Mouse (Mus musculus) thymus, postnatal 10 days (tissue): Measurements from ENCODE around the gene Prpf4b.
"Not testable (repeated sequence)": the region's sequence is repeated elsewhere in the genome, so short reads cannot be mapped to it uniquely, and the experiment has no call there.

Experiments
- DNase-seq, 2 experiments: peaks; one replicate each; pipeline ENCODE4 v3.0.0; 2021; ENCODE audit warnings: low spot score in 2 of 2

The Prpf4b gene

DNA sequence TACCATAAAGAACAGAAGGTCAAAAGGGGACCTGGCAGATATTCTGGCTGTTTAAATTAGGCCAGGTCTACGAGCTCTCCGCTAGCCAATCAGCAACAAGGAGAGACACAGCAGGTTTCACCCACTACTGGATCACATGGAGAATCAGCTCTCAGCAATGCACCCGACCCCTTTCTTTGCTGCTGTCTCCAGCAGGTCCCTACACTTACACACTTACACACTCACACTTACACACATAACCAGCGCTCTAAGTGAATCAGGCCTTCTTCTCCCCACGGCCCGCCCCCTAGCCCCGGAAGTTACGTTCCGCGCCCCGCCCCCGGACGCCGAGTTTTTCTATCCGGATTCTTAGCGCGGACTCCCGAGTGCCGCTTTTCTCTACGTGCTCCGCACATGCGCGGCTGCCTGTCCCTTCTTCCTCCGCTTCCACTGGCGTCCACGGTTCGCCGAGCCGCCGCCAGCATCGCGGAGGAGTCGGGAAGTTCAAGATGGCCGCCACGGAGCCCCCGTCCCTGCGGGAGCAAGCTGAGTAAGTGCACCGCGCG, at the start of gene Prpf4b:
Gene Prpf4b (plus strand): TSS at position 137 of the 545 bp plus-strand sequence.
- peak; percentile 89 to 94 for DNase-seq

DNA sequence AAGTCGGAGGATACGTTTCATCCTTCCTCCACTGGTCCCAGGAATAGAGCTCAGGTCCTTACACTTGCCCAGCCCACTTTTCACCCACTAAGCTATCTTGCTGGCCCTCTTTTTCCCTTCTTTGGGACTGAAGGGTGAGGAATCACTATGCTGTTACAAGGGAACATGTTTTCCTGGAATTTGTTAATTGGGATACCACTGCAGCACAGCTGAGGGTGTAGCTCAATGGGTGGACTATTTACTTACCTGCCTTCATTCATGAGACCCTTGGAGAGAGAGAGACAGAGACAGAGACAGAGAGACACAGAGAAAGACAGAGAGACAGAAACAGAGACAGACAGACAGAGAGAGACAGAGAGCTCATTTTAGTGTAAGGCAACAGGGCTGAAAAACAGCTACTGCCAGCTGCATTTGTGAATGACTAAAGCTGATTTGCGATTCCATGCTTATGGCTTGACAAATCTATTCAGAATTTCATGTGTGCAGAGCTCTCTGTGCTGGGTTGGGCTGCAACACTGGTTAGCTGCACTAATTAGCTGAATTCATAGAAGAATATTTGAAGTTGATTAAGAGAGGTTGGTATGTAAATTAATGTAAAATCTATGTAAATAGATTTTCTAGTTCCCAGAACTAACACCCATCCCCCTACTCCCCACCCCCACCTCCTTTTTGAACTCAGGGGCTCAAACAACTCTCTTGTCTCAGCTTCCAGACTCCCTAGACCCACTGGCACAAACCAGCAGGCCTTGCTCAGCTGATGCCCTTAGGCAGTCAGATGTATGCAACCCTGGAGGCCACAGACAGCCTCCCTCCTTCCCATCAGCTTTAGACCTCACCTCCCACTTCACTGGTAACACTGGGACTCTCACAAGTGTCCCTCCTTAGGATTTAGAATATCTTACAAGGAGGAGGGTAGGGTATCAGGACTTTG, 48.1 kb upstream of the Prpf4b start:
- DNase-seq = no peak

DNA sequence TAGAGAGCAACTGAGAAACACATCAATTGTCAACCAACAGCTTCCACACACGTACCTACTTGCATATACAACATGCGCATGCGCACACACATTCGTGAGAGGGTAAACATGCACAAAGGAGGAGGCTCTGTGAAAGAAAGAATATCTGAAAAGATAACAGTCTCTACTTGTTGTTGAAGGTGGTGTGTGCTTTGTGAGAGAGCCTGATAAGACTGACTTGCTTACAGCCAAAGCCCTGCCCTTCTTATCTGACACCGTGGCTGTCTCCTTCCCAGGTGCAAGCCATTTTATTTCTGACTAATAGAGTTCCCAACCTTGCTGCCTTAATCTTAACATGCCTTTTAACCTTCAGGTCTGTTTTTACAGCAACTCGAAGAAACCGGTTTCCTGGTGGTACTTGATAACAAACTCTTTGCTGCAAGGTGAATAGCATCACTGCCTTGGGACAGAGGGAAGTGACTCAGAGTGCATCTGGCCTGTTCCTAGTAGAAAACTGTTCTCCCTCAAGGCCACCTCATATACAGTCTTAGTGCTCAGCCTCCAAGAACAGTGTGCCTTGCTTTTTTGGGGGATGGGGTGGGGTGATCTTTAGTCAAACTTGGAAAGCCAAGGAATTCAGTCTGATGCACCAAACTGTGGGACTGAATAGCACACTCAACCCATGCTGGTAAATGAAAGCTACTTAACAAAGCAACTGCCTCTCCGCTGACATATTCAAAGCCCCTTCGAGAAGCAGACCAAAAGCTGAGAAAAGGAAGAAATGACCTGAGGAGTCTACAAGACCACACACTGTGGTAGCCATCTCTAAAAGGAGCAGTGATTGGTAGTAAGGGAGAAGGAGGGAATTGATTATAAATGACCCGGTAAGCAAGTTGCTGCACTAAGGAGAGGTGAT, 46.9 kb upstream of the Prpf4b start:
- no peak for DNase-seq

DNA sequence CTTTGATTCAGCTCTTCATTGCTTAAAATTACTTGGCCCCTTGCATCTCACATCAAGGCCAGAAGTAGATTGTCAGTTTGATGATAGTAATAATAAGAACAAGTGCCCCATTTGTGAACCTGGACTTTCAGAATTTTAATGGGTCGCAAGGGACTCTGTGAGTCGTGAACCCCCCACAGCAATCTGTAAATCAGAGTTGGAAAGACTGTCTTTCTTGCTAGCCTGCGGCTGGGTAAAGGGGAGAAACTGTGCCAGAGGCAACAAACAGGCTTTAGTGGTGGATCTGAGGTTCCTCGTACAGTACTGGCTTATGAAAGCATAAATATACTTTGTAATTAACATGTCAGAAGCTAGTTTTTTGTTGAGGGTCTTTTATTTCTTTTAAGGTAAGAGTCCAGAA, 32.3 kb upstream of the Prpf4b start:
- no peak for DNase-seq

DNA sequence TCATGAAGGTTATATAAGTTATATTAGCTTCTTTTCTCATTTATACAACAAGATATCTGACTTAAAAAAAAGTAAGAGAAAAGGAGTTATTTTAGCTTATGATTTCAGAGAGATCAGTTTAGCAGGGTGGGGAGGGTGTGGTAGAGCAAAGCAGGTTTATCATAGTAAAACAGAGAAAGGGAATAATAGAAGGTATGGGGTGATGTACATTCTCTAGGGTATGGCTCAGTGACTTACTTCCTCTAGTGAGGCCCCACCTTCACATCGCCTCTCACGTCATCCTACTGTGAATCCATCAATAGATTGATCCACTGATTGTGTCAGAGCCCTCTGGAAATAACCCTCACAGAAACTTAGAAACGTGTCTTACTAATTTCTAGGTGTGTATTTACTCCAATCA, 24.3 kb upstream of the Prpf4b start:
- no peak for DNase-seq

DNA sequence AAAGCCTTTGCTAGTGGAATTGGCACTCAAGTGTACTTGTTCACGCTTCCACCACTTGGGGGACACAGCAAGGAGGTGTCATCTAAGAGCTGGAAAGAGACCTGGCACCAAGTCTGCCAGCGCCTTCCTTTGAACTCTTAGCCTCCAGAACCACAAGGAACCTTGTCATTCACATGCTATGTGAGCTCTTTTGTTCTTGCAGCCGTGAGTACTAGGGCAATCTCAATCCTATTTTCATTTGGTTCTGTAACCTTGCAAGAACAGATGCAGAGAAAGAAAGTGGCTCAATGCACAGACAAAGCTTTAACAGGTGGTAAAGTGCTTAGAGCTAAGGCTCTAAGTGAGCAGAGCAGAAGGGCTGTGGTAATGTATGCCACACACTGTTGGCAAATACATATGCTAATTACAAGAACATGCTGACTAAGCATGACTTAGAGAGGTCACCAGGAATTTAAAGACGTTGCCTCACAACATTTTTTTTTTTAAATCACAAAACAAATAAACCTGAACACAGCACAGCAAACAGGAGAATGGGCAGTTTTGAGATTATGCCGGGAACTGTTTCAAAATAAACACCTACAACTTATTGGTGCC, 23.8 kb upstream of the Prpf4b start:
- DNase-seq = no peak

DNA sequence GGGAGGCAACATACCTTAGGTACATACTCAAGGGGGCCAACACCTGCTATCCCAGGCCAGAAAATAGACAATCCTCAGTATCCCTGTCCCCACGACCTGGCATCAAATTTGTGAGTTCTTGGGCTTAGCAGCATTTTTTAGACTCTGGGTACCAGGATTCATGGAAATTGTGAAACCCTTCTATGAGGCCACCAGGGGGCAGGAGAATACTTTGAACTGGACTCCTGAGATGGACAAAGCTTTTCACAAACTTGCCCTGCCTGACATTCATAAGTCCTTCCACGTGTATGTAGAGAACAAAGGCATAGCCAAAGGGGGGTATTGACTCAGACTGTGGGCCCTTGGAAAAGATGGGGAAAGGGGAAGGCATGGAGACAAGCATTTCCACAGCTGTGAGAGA, 17.6 kb upstream of the Prpf4b start:
- no peak for DNase-seq

DNA sequence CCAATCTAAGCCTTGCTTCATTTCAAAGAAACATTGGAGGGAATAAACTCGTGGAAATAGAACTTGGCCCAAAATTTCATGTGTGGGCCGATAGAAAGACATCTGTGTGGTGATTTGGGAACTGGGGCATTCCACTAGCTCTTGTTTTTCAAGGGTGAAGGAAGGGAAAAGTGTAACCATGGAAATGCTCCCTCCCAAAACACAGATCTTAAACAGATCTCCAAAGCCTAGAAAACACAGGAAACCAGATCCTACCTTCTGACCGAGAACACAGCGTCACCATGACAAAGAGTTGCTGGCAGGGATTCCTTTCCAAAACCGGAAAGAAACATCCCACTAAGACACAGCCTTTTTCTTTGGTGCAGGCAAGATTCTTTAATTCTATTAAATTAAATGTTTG, 15.7 kb upstream of the Prpf4b start:
- no peak for DNase-seq

DNA sequence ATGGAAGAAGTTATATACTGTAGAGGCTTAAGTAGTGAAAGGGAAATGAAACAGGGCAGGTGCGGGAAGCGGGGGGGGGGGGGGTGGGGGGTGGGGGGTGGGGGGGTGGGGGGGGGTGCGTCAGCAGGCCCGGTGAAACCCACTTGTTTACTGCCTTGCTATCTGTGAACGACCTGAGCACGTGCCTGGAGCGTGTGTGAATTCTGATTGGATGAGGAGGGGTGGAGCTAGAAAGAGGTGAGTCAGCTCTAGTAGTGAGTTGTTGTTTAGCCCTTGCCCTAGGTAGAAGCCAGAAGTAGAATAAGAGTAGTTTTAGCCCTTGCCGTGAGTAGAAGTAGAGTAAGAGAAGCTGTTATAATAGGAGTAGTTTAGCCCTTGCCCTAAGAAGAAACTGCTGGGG, 13.9 kb upstream of the Prpf4b start:
- not testable (repeated sequence) for DNase-seq

DNA sequence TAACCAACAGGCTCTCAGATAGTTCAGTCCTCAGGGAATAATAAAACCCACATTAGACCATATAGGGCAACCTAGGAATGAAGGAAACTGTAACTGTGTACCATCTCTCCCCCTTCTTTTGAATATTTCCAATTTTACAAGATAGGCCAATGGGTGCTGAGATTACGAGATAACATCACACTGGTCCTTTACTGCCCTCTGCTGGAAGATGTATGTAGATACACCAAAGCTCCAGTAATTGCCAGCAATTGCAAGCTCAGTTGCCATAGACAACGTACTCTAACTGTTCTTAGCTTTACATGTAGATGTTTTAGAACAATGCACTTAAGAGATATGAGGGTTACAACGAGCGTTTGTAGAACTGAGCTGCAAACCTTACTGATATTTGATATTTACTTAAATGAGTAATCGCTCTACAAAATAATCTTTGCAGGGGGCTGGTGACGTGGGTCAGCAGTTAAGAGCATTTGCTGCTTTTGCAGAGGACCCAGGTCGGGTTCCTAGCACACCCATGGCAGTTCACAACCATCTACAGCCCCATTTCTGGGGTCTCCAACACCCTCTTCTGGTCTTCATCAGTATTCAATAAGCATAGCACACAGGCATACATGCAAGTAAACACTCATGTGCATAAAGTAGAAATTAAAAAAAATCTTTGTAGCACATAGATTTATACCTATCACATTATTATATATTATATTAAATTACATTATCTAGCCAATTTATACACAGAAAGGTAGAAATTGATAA, 10.5 kb upstream of the Prpf4b start:
- peak in 1 of 2 experiments; percentile 75 for DNase-seq

DNA sequence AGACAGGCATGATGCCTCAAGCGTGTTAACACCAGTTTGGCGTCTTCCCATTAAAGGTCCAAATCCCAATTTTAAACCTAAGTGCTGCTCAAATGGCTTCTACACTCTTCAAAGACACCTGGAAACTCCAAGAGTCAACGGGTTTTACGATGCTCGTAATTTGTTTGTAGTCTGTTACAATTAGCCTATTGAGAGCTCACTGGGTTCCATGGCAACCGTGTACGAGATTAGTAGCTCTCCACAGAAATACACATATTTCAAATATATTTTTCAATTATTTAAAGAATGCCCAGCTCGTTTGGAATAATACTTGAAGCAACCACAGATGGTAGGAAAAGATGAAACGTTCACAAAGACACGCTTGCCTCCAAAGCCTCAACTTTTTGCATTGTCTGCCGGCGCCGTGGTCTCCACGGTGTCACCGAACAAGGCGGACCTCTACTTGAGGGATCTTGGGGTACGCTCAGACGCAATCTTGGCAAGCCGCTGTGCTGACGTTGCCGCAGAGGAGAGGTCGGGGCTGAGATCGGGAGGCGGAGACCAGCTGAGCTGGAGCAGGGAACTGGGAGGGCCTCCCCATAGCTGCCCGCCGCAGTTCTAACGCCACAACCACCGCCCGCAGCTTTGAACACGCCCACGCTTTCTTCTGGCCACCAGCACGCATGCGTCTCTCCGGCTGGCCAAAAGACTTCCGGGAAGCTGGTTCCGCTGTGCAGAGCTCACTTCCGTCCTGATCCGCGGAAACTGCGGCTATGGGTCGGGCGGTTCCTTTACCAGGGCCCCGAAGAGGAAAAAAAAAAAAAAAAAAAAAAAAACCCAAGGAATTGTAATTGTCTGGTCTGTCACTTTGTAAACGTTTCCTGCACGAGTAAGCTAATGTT, 1.1 kb upstream of the Prpf4b start:
- DNase-seq = peak; percentile 86 to 88

DNA sequence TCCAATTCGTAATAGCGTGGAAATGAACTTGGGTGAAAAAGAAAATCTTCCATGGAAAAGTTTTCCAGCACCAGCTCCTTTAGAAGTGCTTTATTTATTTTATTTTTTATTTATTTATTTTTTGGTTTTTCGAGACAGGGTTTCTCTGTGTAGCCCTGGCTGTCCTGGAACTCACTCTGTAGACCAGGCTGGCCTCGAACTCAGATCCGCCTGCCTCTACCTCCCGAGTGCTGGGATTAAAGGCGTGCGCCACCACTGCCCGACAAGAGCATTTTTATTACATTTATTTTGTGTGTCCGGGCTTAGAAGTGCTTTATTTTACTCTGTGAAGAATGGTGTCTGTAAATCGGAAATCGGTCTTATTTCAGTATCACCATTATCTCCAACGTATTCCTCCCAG, 366 bp upstream of the Prpf4b start:
- peak in 1 of 2 experiments; percentile 20 for DNase-seq

DNA sequence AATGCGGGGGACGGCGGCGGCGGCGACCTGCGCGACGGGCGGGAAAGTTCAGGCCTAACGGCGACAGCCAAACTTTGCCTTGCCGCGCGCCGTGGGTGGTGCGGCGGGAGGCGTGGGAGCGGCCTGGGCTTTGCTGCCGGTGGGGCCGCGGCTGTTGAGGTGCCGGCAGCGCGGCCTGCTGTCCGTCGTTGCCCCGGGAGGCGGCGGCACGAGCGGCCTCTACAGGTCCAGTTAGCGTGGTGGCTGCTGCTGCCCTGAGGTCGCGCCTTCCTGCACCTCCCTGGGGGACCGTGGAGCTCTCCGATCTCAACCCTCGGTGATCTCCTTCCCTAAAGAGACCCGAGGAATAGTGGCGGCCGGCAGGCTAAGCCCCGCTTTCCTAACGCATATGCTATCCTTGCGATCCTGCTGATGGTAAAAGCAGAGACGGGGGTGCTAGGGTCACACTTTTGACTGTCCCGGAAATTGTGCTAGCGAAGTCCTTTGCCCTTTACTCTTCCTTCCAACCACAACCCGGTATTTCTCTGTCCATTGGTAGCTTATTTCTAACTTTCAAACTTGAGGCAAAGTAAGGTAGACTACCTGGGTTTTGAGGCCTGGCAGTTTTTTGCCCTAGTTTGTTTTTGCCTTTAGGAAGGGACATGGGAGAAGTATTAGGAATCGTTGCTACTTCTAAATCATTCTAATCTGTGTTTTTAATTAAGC, 791 bp downstream of the Prpf4b start:
- DNase-seq = no peak

DNA sequence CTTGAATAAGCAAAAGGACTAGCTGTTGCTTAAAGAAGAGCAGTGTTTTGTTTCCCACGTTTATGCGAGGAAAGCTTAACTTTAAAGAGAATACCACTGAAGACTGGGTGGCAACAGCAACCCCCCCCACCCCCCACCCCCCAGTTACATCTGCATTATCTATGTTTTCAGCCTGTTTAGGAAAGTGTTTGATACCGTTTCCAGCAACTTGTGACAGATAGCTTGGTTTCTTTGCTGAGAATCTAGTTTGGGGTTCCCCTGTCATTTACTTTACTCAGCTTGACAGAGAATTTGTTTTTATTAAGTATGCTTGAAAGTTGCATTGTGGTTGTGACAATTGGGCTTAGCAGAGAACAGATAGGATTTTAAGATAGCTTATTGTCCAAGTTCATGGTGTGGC, 1.4 kb downstream of the Prpf4b start:
- no peak for DNase-seq

DNA sequence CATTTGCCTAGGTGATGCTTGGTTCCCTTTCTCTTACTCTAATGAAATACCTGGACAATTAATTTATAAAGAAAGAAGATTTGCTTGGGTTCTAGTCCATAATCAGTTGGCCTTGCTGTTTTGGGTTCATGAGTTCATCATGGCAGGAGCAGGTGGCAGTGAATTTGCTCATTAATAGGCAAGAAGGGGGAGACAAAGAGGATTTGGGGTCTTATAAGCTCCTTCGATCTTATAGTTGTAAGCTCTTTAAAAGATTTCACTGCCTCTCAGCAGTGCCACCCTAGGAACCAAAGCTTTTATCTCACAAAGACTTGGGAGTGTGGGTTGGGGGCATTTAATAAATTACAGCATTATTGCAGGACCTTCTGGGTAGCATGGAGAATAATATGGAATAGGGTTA, 17.8 kb downstream of the Prpf4b start:
- no peak for DNase-seq

DNA sequence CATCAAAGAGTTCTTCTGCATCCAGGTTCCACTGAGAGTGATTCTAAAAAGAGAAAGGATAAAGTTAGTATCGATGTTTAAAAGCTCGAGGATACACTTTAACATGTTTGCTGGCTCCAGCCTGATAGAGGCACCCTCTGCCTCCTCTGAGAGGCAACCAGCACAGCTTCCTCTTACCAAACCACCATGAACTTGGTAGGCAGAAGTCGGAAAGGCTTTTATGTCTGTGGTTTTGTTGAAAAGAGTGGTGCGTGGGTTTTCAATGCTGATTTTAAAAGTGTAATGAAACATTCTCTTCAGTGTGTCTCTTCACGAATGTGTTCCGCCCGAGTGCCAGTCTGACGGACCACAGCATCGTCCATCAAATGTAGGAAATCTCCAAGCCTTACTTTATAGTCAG, 39.5 kb downstream of the Prpf4b start:
- DNase-seq = peak; percentile 6 to 23

DNA sequence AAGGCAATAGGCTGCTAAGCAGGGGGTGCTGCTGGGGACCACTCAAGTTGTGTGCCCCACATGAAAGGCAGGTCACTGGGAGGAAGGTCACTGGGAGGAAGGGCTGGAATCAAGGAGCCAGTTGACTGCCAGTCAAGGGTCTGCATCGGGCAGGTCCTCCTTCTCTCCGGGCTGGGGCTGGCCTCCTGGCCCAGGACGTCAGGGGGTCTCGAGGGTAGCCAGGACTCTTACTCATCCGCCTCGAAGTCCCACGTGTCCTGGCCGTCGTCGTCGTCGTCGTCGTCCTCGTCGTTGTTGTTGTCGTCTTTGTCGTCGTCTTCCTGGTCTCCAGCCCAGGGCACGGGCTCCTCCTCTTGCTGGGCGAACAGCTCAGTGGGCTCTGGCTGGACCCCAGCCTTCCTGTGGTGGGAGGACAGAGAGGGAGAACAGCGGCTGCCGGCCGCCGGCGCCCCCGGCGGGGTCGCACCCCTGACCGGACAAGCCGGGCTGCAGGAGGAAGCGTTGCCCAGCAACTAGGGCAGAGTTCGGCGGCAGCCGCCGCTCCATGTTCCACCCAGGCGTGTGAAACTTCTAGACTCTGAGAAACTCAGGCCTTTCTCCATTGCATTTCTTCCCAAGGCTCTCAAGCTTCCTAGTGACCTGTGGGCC, 41.5 kb downstream of the Prpf4b start:
- peak in 1 of 2 experiments; percentile 9 for DNase-seq

DNA sequence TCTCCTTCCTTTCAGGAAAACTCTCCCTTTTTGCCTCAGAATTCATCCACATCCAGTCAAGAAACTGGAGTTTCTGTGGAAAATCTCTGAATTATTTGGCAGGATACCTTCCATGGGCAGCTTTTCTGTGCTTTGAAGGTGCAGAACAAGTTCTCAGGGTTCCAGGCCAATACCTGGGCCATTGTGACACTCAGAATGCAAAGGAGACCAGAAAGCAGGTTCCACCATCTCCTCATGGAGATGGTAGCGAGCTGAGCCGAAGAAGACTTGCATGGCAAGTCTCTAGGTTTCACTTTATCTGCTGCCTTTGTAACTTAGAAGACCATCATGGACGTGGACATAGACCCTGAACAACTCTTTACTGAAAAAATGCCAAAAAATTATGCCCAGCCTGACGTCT, 49.1 kb downstream of the Prpf4b start, which contains the start of the genes Fam217a and 4933417A18Rik:
Gene Fam217a (minus strand): TSS at position 101 of the 400 bp plus-strand sequence.
Gene 4933417A18Rik (plus strand): TSS at position 200 of the 400 bp plus-strand sequence.
- no peak for DNase-seq
